Mouse (Mus musculus): ENCODE data around the gene Ugt1a9. TPM values are rescaled to one million over a fixed set of nuclear protein-coding genes. Genes with fewer than 3 reads are reported as not detected.

Gene Ugt1a9
- total and polyA plus RNA-seq, 2 experiments from 2014 or later, result not detected

DNA sequence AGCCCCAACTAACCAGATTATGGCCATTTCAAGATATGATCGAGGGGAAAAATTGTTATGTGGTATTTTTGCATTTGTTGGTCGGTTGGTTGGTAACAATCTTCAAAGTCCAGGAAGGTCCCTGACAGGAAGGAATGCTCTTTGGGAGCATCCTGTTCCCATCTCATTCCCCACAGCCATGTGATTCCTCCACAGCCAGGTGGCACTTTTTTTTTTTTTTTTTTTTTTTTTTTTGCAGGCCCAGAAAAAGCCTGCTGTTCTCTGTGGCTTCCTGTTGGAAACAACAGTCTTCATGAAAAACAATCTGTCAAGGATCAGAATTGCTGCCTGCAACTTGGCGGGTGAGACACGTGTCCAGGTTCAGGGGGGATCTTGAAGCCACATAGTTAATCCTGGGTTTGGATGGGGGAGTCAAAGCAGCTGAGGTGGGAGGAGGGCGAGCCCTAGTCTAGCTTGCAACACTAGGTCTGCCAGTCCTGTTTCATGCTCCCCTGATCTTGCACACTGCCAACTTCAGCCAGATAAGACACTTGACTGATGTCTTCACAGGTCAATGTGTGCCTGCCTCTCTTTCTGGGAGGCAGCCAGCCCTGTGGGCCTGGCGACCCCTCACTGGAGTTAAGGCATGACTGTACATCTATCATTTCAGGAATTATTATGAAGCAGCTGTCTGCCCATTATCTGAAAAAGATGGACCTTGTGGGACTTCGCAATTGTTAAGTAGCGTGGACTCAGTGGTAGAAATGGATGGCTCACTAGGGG lies 188.5 kb downstream of the Ugt1a9 start:
- DNase-seq (ENCODE audit: low spot score) (peak; percentile 65), ATAC-seq (ENCODE audit: insufficient read depth, low read depth) (no peak)
- Histone ChIP-seq H3K27me3 (ENCODE audit: control insufficient read depth, insufficient read depth, low read length) (no peaks in the 10 kb centered on the region), H3K4me3 (ENCODE audit: low read depth, low read length) (no peak overlapping the region), H3K36me3 (replicated peaks; ENCODE audit: control insufficient read depth, insufficient read depth, low read length) (peaks cover 46% of the 10 kb centered on the region), H3K9ac (replicated peaks; ENCODE audit: low read depth, low read length) (no peak overlapping the region; the same call in 1 of the 2 replicates), H3K4me1 (ENCODE audit: control insufficient read depth, insufficient read depth) (peaks cover 16% of the 10 kb centered on the region), H3K4me2 (ENCODE audit: low read depth, low read length) (no peak overlapping the region), H3K27ac (ENCODE audit: low read depth) (no peak overlapping the region), H3K9me3 (replicated peaks; ENCODE audit: control insufficient read depth, low read length) (0 out of 2 replicates have a peak, but pooled peaks cover 8% of the 10 kb centered on the region)
- TF ChIP-seq EP300 (IDR thresholded peaks at IDR 0.05; ENCODE audit: low read depth) (no peak), CTCF (IDR thresholded peaks at IDR 0.05; ENCODE audit: low read depth) (peak; percentile 3; the same call in 1 of the 2 replicates)
- WGBS, result 55% methylated on average over 8 of the region's 8 CpGs

DNA sequence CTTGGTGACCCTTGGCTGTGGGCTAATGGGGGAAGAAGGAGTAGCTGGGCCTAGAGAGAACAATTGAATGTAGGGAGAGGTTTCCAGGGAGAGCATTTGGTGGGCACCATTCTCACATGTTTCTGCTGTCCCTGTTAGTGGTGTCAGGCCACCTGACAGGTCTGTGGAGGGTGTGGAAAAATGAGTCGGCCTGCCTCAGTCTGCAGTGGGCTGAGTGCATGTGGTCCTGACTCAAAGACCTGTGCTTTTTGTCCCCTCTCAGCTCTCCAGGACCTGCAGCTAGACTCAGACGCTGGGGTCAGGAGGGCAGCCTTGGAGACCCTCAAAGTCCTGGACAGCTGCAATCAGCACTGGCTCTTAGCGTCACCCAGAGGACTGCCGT lies 189.0 kb downstream of the Ugt1a9 start:
- ATAC-seq (ENCODE audit: insufficient read depth, low read depth), result no peak
- TF ChIP-seq CTCF (IDR thresholded peaks at IDR 0.05; ENCODE audit: low read depth), result no peak
- Histone ChIP-seq H3K9ac (replicated peaks; ENCODE audit: low read depth, low read length) (no peak overlapping the region), H3K36me3 (replicated peaks; ENCODE audit: control insufficient read depth, insufficient read depth, low read length) (peaks cover 52% of the 10 kb centered on the region), H3K9me3 (replicated peaks; ENCODE audit: control insufficient read depth, low read length) (0 out of 2 replicates have a peak, but pooled peaks cover 5% of the 10 kb centered on the region), H3K27ac (ENCODE audit: low read depth) (no peak overlapping the region), H3K4me1 (ENCODE audit: control insufficient read depth, insufficient read depth) (peaks cover 16% of the 10 kb centered on the region), H3K4me3 (ENCODE audit: low read depth, low read length) (no peak overlapping the region), H3K27me3 (ENCODE audit: control insufficient read depth, insufficient read depth, low read length) (no peaks in the 10 kb centered on the region), H3K4me2 (ENCODE audit: low read depth, low read length) (no peak overlapping the region)
- no peak for DNase-seq (ENCODE audit: low spot score)
- 66% methylated on average over 4 of the region's 4 CpGs for WGBS

DNA sequence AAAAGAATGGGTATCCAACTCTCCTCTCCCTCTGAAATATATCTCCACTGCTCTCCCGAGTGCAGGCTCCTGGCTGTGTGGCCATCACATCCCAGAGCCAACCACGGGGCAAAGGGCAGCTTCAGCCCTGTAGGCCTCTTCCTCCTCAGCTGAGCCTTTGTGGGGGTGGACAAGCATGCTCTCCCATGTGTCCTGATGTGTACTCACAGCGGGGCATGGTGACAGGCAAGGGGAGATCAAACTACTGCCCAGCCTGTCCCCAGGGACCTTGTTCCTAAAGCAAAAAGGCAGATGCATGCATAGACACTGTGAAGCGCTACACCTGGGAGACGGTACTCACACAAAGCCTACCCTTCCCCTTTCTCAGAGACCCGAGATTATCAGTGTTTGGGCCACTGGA lies 189.5 kb downstream of the Ugt1a9 start:
- H3K36me3 ChIP-seq (replicated peaks; ENCODE audit: control insufficient read depth, insufficient read depth, low read length), result peaks cover 56% of the 10 kb centered on the region
- H3K27ac ChIP-seq (ENCODE audit: low read depth), result no peak overlapping the region
- peaks cover 16% of the 10 kb centered on the region for H3K4me1 ChIP-seq (ENCODE audit: control insufficient read depth, insufficient read depth)
- H3K4me3 ChIP-seq (ENCODE audit: low read depth, low read length), result no peak overlapping the region
- 71% methylated on average over 6 of the region's 6 CpGs for WGBS
- ATAC-seq (ENCODE audit: insufficient read depth, low read depth), result 0 out of 2 replicates have a peak, but pooled peaks have one; percentile 2
- peak overlapping the region; percentile 0; the same call in 1 of the 2 replicates for H3K9ac ChIP-seq (replicated peaks; ENCODE audit: low read depth, low read length)
- no peaks in the 10 kb centered on the region for H3K27me3 ChIP-seq (ENCODE audit: control insufficient read depth, insufficient read depth, low read length)
- no peak for DNase-seq (ENCODE audit: low spot score)
- TF ChIP-seq EP300 (IDR thresholded peaks at IDR 0.05; ENCODE audit: low read depth) (no peak), CTCF (IDR thresholded peaks at IDR 0.05; ENCODE audit: low read depth) (peak; percentile 24; the same call in 1 of the 2 replicates)
- no peak overlapping the region for H3K4me2 ChIP-seq (ENCODE audit: low read depth, low read length)
- 0 out of 2 replicates have a peak, but pooled peaks cover under 1% of the 10 kb centered on the region for H3K9me3 ChIP-seq (replicated peaks; ENCODE audit: control insufficient read depth, low read length)

DNA sequence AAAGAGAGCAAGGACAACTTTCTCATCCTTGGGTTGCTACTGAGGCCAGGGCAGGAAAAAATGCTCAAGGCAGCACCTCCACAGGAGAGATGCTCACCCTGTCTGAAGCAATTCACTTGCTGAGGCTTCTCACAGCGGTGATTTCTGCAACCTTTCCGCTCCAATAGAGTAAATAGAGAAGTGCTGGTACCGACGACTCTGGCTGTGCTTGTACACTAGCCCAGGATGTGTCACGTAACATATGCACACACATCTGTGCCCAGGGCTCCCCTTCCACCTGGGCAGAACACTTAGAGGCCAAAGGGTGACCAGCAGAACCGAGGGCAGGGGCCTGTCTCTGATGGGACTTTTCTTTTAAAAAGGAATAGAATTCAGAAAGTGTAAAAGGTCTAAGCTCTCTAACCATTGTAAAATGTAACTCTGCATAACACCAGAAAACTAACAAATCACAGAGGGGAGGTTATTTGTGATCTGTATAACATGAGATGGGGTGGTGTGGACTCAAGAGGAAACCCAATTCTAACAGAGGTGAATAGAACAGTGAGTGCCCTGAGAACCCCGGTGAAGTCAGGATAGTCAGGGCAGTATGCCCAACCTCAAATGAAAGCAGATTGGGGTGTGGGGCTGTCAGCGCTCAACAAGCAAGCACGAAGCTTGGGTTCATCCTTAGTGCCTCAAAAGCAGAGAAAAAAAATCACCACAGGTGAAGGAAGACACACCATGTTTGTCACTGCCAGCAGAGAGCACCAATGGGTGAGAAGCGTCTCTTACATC lies 190.2 kb downstream of the Ugt1a9 start:
- TF ChIP-seq EP300 (IDR thresholded peaks at IDR 0.05; ENCODE audit: low read depth), result no peak
- no peak for TF ChIP-seq CTCF (IDR thresholded peaks at IDR 0.05; ENCODE audit: low read depth)
- H3K27ac ChIP-seq (ENCODE audit: low read depth), result no peak overlapping the region
- no peak for DNase-seq (ENCODE audit: low spot score)
- H3K9ac ChIP-seq (replicated peaks; ENCODE audit: low read depth, low read length), result no peak overlapping the region
- H3K4me3 ChIP-seq (ENCODE audit: low read depth, low read length), result no peak overlapping the region
- H3K4me1 ChIP-seq (ENCODE audit: control insufficient read depth, insufficient read depth), result peaks cover 16% of the 10 kb centered on the region
- H3K4me2 ChIP-seq (ENCODE audit: low read depth, low read length), result no peak overlapping the region
- no peak for ATAC-seq (ENCODE audit: insufficient read depth, low read depth)
- no peaks in the 10 kb centered on the region for H3K27me3 ChIP-seq (ENCODE audit: control insufficient read depth, insufficient read depth, low read length)
- H3K36me3 ChIP-seq (replicated peaks; ENCODE audit: control insufficient read depth, insufficient read depth, low read length), result peaks cover 63% of the 10 kb centered on the region
- H3K9me3 ChIP-seq (replicated peaks; ENCODE audit: control insufficient read depth, low read length), result no peaks in the 10 kb centered on the region
- whole genome bisulfite sequencing, result 81% methylated on average over 10 of the region's 10 CpGs

DNA sequence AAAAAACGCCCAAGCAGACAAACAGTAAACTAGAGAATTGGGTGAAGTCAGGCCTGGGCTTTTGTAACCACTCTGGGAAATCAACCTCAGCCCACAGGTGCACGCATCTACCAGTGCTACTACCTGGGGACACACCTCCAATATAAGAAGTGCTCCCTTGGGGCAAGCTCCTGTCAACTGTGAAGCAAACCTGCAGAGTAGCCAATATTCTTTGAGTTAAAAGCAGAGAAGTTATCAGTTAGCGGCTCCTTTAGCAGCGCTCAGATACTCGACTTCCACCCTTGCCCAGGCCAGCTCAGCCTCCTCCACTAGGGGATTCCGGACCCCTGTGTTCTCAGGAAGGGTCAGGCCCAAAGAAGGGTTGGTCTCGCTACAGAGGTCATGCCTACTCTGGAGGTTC lies 191.1 kb downstream of the Ugt1a9 start:
- no peaks in the 10 kb centered on the region for H3K27me3 ChIP-seq (ENCODE audit: control insufficient read depth, insufficient read depth, low read length)
- no peak for TF ChIP-seq CTCF (IDR thresholded peaks at IDR 0.05; ENCODE audit: low read depth)
- TF ChIP-seq EP300 (IDR thresholded peaks at IDR 0.05; ENCODE audit: low read depth), result no peak
- no peaks in the 10 kb centered on the region for H3K9me3 ChIP-seq (replicated peaks; ENCODE audit: control insufficient read depth, low read length)
- ATAC-seq (ENCODE audit: insufficient read depth, low read depth), result no peak
- no peak overlapping the region for H3K4me2 ChIP-seq (ENCODE audit: low read depth, low read length)
- no peak overlapping the region for H3K4me3 ChIP-seq (ENCODE audit: low read depth, low read length)
- H3K36me3 ChIP-seq (replicated peaks; ENCODE audit: control insufficient read depth, insufficient read depth, low read length), result peaks cover 72% of the 10 kb centered on the region
- H3K4me1 ChIP-seq (ENCODE audit: control insufficient read depth, insufficient read depth), result peaks cover 16% of the 10 kb centered on the region
- WGBS, result 81% methylated on average over 7 of the region's 7 CpGs
- no peak for DNase-seq (ENCODE audit: low spot score)
- no peak overlapping the region for H3K9ac ChIP-seq (replicated peaks; ENCODE audit: low read depth, low read length)
- no peak overlapping the region for H3K27ac ChIP-seq (ENCODE audit: low read depth)
